In genomic region chr17:27819971-27820567, GRCm38 (mm10) we compare ENCODE assay signal across 8 mouse cellular contexts. TPM values are rescaled to one million over a fixed set of nuclear protein-coding genes. Genes with fewer than 3 reads are reported as not detected.
A peak's percentile ranks its signal among the peaks of the same experiment; 100 is the strongest.
DNase-seq lines count a peak whose midpoint lies in the region; ATAC-seq lines count a peak whose summit lies in the region.

No protein-coding gene starts in this region.

- peak overlapping the region; percentile 89 for H3K4me3 ChIP-seq in intestine, embryonic 15.5 days (replicated peaks)
- H3K4me3 ChIP-seq in limb, embryonic 12.5 days (replicated peaks), result peak overlapping the region; percentile 100
- peak overlapping the region; percentile 79 for H3K4me3 ChIP-seq in midbrain, embryonic 14.5 days (replicated peaks; ENCODE audit: low read depth, low read length)

- no peaks in the 10 kb centered on the region for H3K27me3 ChIP-seq in intestine, embryonic 15.5 days (replicated peaks)
- no peaks in the 10 kb centered on the region for H3K27me3 ChIP-seq in limb, embryonic 12.5 days
- no peaks in the 10 kb centered on the region for H3K27me3 ChIP-seq in midbrain, embryonic 14.5 days (ENCODE audit: control insufficient read depth, insufficient read depth, low read length)

- H3K4me2 ChIP-seq in intestine, embryonic 15.5 days (replicated peaks), result peak overlapping the region; percentile 77
- H3K4me2 ChIP-seq in limb, embryonic 12.5 days, result peak overlapping the region; percentile 87
- peak overlapping the region; percentile 92 for H3K4me2 ChIP-seq in midbrain, embryonic 14.5 days (ENCODE audit: low read length)

- under 1% methylated on average over 62 of the region's 62 CpGs for WGBS in intestine, embryonic 15.5 days
- WGBS in limb, embryonic 12.5 days, result under 1% methylated on average over 50 of the region's 62 CpGs
- WGBS in midbrain, embryonic 14.5 days, result 1% methylated on average over 60 of the region's 62 CpGs

- H3K4me1 ChIP-seq in intestine, embryonic 15.5 days (replicated peaks), result peaks cover 21% of the 10 kb centered on the region
- peaks cover 23% of the 10 kb centered on the region for H3K4me1 ChIP-seq in limb, embryonic 12.5 days (replicated peaks)
- H3K4me1 ChIP-seq in midbrain, embryonic 14.5 days (ENCODE audit: control insufficient read depth, insufficient read depth, low read length), result peaks cover 24% of the 10 kb centered on the region

- H3K9ac ChIP-seq in intestine, embryonic 15.5 days, result peak overlapping the region; percentile 83
- H3K9ac ChIP-seq in limb, embryonic 12.5 days (replicated peaks), result peak overlapping the region; percentile 95
- H3K9ac ChIP-seq in midbrain, embryonic 14.5 days (replicated peaks; ENCODE audit: low read length), result peak overlapping the region; percentile 85

- peak; percentile 51; the same call in 1 of the 2 replicates for ATAC-seq in cerebellum, adult (ENCODE audit: insufficient number of reproducible peaks, low FRiP score, low TSS enrichment)
- ATAC-seq in intestine, embryonic 15.5 days, result peak; percentile 37
- ATAC-seq in limb, embryonic 12.5 days (ENCODE audit: insufficient number of reproducible peaks, insufficient read depth, low FRiP score, low TSS enrichment, low read depth), result peak; percentile 83
- peak; percentile 85 for ATAC-seq in midbrain, embryonic 14.5 days (ENCODE audit: low FRiP score, low TSS enrichment)

- no peaks in the 10 kb centered on the region for H3K36me3 ChIP-seq in intestine, embryonic 15.5 days
- H3K36me3 ChIP-seq in limb, embryonic 12.5 days, result no peaks in the 10 kb centered on the region
- H3K36me3 ChIP-seq in midbrain, embryonic 14.5 days (ENCODE audit: control insufficient read depth, insufficient read depth, low read length), result no peaks in the 10 kb centered on the region

- H3K9me3 ChIP-seq in intestine, embryonic 15.5 days, result no peaks in the 10 kb centered on the region
- H3K9me3 ChIP-seq in limb, embryonic 12.5 days, result no peaks in the 10 kb centered on the region
- H3K9me3 ChIP-seq in midbrain, embryonic 14.5 days (ENCODE audit: control insufficient read depth, low read length), result no peaks in the 10 kb centered on the region

- H3K27ac ChIP-seq in intestine, embryonic 15.5 days, result peak overlapping the region; percentile 90
- H3K27ac ChIP-seq in limb, embryonic 12.5 days, result peak overlapping the region; percentile 83
- H3K27ac ChIP-seq in midbrain, embryonic 14.5 days (replicated peaks; ENCODE audit: low read depth, low read length), result peak overlapping the region; percentile 85

- no peak for DNase-seq in cerebellum, postnatal 25 days
- DNase-seq in cerebellum, postnatal 14 days, result peak; percentile 66 to 72
- peak; percentile 66 for DNase-seq in gastrocnemius, postnatal 10 days
- no peak for DNase-seq in midbrain, embryonic 14.5 days
- peak; percentile 68 to 86 for DNase-seq in spleen, postnatal 4 days (ENCODE audit: low spot score in 2 of 2)

RNA-seq across cellular contexts. Expression of gene D17Wsu92e, which starts 0.4 kb away (rescaled TPM):
- 10 to 100 TPM; 76.7 to 78.6 TPM for total RNA-seq in gastrocnemius, postnatal 10 days (2021)
- 19.0 and 22.1 TPM in 2 replicates for polyA plus RNA-seq in intestine, embryonic 15.5 days (2015; fragmentation: Nextera tagmentation; extraction: Ambion mirVana)
- 18.2 and 18.6 TPM in 2 replicates for polyA plus RNA-seq in limb, embryonic 12.5 days (2016; fragmentation: Nextera tagmentation; extraction: Ambion mirVana)
- polyA plus RNA-seq in midbrain, embryonic 14.5 days (2014; fragmentation: Nextera tagmentation; extraction: Ambion mirVana), result 11.7 and 12.9 TPM in 2 replicates

RNA-seq across cellular contexts. Expression of gene Snrpc, which starts 17.9 kb away (rescaled TPM):
- total RNA-seq in gastrocnemius, postnatal 10 days (2021), result 10 to 100 TPM; 93.1 to 94.1 TPM
- 250 and 266 TPM in 2 replicates for polyA plus RNA-seq in intestine, embryonic 15.5 days (2015; fragmentation: Nextera tagmentation; extraction: Ambion mirVana)
- polyA plus RNA-seq in limb, embryonic 12.5 days (2016; fragmentation: Nextera tagmentation; extraction: Ambion mirVana), result 364 and 379 TPM in 2 replicates
- 240 and 274 TPM in 2 replicates for polyA plus RNA-seq in midbrain, embryonic 14.5 days (2014; fragmentation: Nextera tagmentation; extraction: Ambion mirVana)

RNA-seq across cellular contexts. Expression of gene Uhrf1bp1, which starts 36.2 kb away (rescaled TPM):
- 10 to 100 TPM; 15.0 to 20.4 TPM for total RNA-seq in gastrocnemius, postnatal 10 days (2021)
- polyA plus RNA-seq in intestine, embryonic 15.5 days (2015; fragmentation: Nextera tagmentation; extraction: Ambion mirVana), result 3.9 and 4.1 TPM in 2 replicates
- 9.3 and 10.3 TPM in 2 replicates for polyA plus RNA-seq in limb, embryonic 12.5 days (2016; fragmentation: Nextera tagmentation; extraction: Ambion mirVana)
- polyA plus RNA-seq in midbrain, embryonic 14.5 days (2014; fragmentation: Nextera tagmentation; extraction: Ambion mirVana), result 6.6 and 9.3 TPM in 2 replicates

Comparison
In these comparisons a context has a peak if more than half of its experiments do, and no peak if none do; other contexts are left out.
1. DNase-seq: peak in cerebellum, postnatal 14 days (2 of 2), gastrocnemius, postnatal 10 days (single experiment) and spleen, postnatal 4 days (2 of 2); none in cerebellum, postnatal 25 days (0 of 2) and midbrain, embryonic 14.5 days (single experiment).
2. Peak in every context shown above with its lines, with median percentiles within 50 percentile points of each other: ATAC-seq, H3K27ac ChIP-seq, H3K4me2 ChIP-seq, H3K4me3 ChIP-seq and H3K9ac ChIP-seq.